Mouse (Mus musculus) NIH3T3 (cell line): Measurements from ENCODE around the gene Nfe2l2.
"Not testable (repeated sequence)": the region's sequence is repeated elsewhere in the genome, so short reads cannot be mapped to it uniquely, and the experiment has no call there.

Experiments
- DNase-seq: peaks from one replicate; pipeline ENCODE4 v3.0.0-alpha.2; 2012; ENCODE audit warnings: low read depth

The Nfe2l2 gene

GRCm38 (mm10) chr2:75642795-75643550 is 61.5 kb downstream of the Nfe2l2 start:
- peak; percentile 89 for DNase-seq

GRCm38 (mm10) chr2:75642312-75642711 is 62.1 kb downstream of the Nfe2l2 start:
- DNase-seq: not testable (repeated sequence)

GRCm38 (mm10) chr2:75639535-75639934 is 64.9 kb downstream of the Nfe2l2 start:
- DNase-seq: not testable (repeated sequence)

- DNase-seq: not testable (repeated sequence)
Measured at GRCm38 (mm10) chr2:75637822-75638221, 66.6 kb downstream of the Nfe2l2 start.

GRCm38 (mm10) chr2:75637361-75637760 is 67.1 kb downstream of the Nfe2l2 start:
- no peak for DNase-seq

GRCm38 (mm10) chr2:75637055-75637304 is 67.5 kb downstream of the Nfe2l2 start:
- DNase-seq: not testable (repeated sequence)

GRCm38 (mm10) chr2:75636261-75637054 is 68.0 kb downstream of the Nfe2l2 start:
- DNase-seq: no peak

- DNase-seq: not testable (repeated sequence)
Measured at GRCm38 (mm10) chr2:75634431-75634830, 70.0 kb downstream of the Nfe2l2 start.

- DNase-seq: no peak
Measured at GRCm38 (mm10) chr2:75633784-75634183, 70.7 kb downstream of the Nfe2l2 start.

GRCm38 (mm10) chr2:75633381-75633780 is 71.1 kb downstream of the Nfe2l2 start:
- DNase-seq: no peak

GRCm38 (mm10) chr2:75632721-75633181 is 71.7 kb downstream of the Nfe2l2 start:
- no peak for DNase-seq

- DNase-seq: no peak
Measured at GRCm38 (mm10) chr2:75632043-75632442, 72.4 kb downstream of the Nfe2l2 start.

GRCm38 (mm10) chr2:75631421-75631820 is 73.0 kb downstream of the Nfe2l2 start:
- peak; percentile 73 for DNase-seq

- no peak for DNase-seq
Measured at GRCm38 (mm10) chr2:75628487-75628886, 76.0 kb downstream of the Nfe2l2 start.

GRCm38 (mm10) chr2:75626597-75627440 is 77.6 kb downstream of the Nfe2l2 start:
- DNase-seq: no peak
